Comparison of ENCODE assay signal across 17 mouse cellular contexts in the genomic region with DNA sequence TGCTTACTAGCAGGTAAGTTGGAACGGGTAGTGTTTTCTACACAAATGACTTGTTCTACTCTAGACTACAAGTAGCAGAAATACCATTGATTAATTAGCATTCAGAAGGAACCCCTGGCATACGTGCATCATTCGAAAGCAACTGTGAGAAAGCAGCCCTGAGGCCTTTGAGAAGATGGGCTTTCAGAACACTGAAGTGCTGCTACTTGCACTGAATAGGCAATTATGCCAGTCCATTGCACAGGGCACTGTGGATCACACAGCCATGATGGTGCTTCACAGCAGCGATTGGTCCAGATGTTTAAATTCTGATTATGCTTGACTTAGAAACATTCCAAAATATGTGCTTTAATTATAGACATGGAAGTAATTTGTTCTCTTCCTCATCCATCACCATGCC.
DNase-seq lines count a peak whose midpoint lies in the region; ATAC-seq and TF ChIP-seq lines count a peak whose summit lies in the region.
"Had no signal": no experiment of that assay in that cellular context is flagged by ENCODE, and none has a peak within 500 bp of the region (broad histone marks: within the 10 kb centered on the region; RNA-seq: fewer than 3 reads in every experiment).

No protein-coding gene starts in this region.

- peak; percentile 30 for DNase-seq in embryo, embryonic 10 days (ENCODE audit: low spot score)
- no peak for DNase-seq in embryo, embryonic 9.5 days (ENCODE audit: extremely low spot score)
- DNase-seq in forebrain, postnatal 0 days = peak; percentile 8
- peak; percentile 47 for DNase-seq in midbrain, embryonic 14.5 days
- peak; percentile 42 for DNase-seq in retina, postnatal 1 day
- DNase-seq in kidney, adult 18-20 months = no peak
- no peak for DNase-seq in left cerebral cortex, adult 2 months (ENCODE audit: extremely low spot score in 1 of 2, low spot score in 2 of 2)
- no peak for DNase-seq in frontal cortex, postnatal 14 days (ENCODE audit: low spot score in 2 of 2)
- DNase-seq: adrenal gland, postnatal 10 days; cerebellum, postnatal 25 days; gastrocnemius, postnatal 10 days; heart, postnatal 36 days; kidney, postnatal 25 days; layer of hippocampus, adult 9-11 months; right cerebral cortex, postnatal 25 days had no signal

- no peak overlapping the region for H3K27ac ChIP-seq in forebrain, postnatal 0 days (ENCODE audit: low read depth, low read length)
- no peak overlapping the region for H3K27ac ChIP-seq in midbrain, embryonic 14.5 days (replicated peaks; ENCODE audit: low read depth, low read length)
- no peak overlapping the region for H3K27ac ChIP-seq in left cerebral cortex, adult 2 months
- H3K27ac ChIP-seq: embryonic facial prominence, embryonic 13.5 days had no signal

- 8% methylated on average over 4 of the region's 4 CpGs for WGBS in forebrain, postnatal 0 days
- 27% methylated on average over 4 of the region's 4 CpGs for WGBS in midbrain, embryonic 14.5 days

- intact Hi-C loops in left cerebral cortex, adult 2 months (cut with DNase I) = no loop called here

- no peak overlapping the region for H3K9ac ChIP-seq in forebrain, postnatal 0 days
- no peak overlapping the region for H3K9ac ChIP-seq in midbrain, embryonic 14.5 days (replicated peaks; ENCODE audit: low read length)
- H3K9ac ChIP-seq: embryonic facial prominence, embryonic 13.5 days had no signal

- H3K4me2 ChIP-seq in forebrain, postnatal 0 days (ENCODE audit: low read depth) = no peak overlapping the region
- no peak overlapping the region for H3K4me2 ChIP-seq in midbrain, embryonic 14.5 days (ENCODE audit: low read length)
- H3K4me2 ChIP-seq: embryonic facial prominence, embryonic 13.5 days had no signal

- no peaks in the 10 kb centered on the region for H3K9me3 ChIP-seq in forebrain, postnatal 0 days (ENCODE audit: low read length)
- H3K9me3 ChIP-seq in midbrain, embryonic 14.5 days (ENCODE audit: control insufficient read depth, low read length) = no peaks in the 10 kb centered on the region
- H3K9me3 ChIP-seq: embryonic facial prominence, embryonic 13.5 days had no signal

- ATAC-seq in forebrain, postnatal 0 days = peak; percentile 51
- no peak for ATAC-seq in midbrain, embryonic 14.5 days (ENCODE audit: low FRiP score, low TSS enrichment)
- ATAC-seq: intestine, postnatal 0 days had no signal

- H3K4me1 ChIP-seq in forebrain, postnatal 0 days (ENCODE audit: insufficient read depth) = no peaks in the 10 kb centered on the region
- peaks cover 8% of the 10 kb centered on the region; the same call in 1 of the 2 replicates for H3K4me1 ChIP-seq in midbrain, embryonic 14.5 days (ENCODE audit: control insufficient read depth, insufficient read depth, low read length)
- H3K4me1 ChIP-seq: embryonic facial prominence, embryonic 13.5 days had no signal

- TF ChIP-seq CTCF in forebrain, postnatal 0 days (IDR thresholded peaks at IDR 0.05; ENCODE audit: low read depth) = no peak
- TF ChIP-seq CTCF in left cerebral cortex, adult 2 months (IDR thresholded peaks at IDR 0.05) = no peak

- H3K36me3 ChIP-seq in forebrain, postnatal 0 days (ENCODE audit: insufficient read depth) = no peaks in the 10 kb centered on the region
- H3K36me3 ChIP-seq in midbrain, embryonic 14.5 days (ENCODE audit: control insufficient read depth, insufficient read depth, low read length) = no peaks in the 10 kb centered on the region
- H3K36me3 ChIP-seq: embryonic facial prominence, embryonic 13.5 days had no signal

- H3K4me3 ChIP-seq in forebrain, postnatal 0 days (ENCODE audit: low read depth, low read length) = no peak overlapping the region
- no peak overlapping the region for H3K4me3 ChIP-seq in midbrain, embryonic 14.5 days (replicated peaks; ENCODE audit: low read depth, low read length)
- H3K4me3 ChIP-seq in left cerebral cortex, adult 2 months = no peak overlapping the region
- H3K4me3 ChIP-seq: embryonic facial prominence, embryonic 13.5 days had no signal

- no peaks in the 10 kb centered on the region for H3K27me3 ChIP-seq in forebrain, postnatal 0 days (ENCODE audit: insufficient read depth, low read length)
- peaks cover 15% of the 10 kb centered on the region for H3K27me3 ChIP-seq in midbrain, embryonic 14.5 days (ENCODE audit: control insufficient read depth, insufficient read depth, low read length)
- H3K27me3 ChIP-seq: embryonic facial prominence, embryonic 13.5 days had no signal

Comparison
In these comparisons a context has a peak if more than half of its experiments do, and no peak if none do; other contexts are left out.
1. DNase-seq: peak in embryo, embryonic 10 days (single experiment), forebrain, postnatal 0 days (single experiment), midbrain, embryonic 14.5 days (single experiment) and retina, postnatal 1 day (single experiment); none in embryo, embryonic 9.5 days (single experiment), kidney, adult 18-20 months (single experiment), left cerebral cortex, adult 2 months (0 of 2) and frontal cortex, postnatal 14 days (0 of 2).